Mouse (Mus musculus) gastrocnemius, adult 2 months (tissue): ENCODE data around the gene Wnt2b. TPM values are rescaled to one million over a fixed set of nuclear protein-coding genes. Genes with fewer than 3 reads are reported as not detected.

Source experiments
- DNase-seq: peaks from one replicate; pipeline ENCODE4 v3.0.0; 2022
- H3K27ac ChIP-seq: fragments of 200-600 bp; 2 replicates; pipeline ENCODE4 v1.8.1; 2022; ENCODE audit warnings: mild to moderate bottlenecking
- H3K4me3 ChIP-seq: fragments of 200-600 bp; 2 replicates; pipeline ENCODE4 v1.8.1; 2022; ENCODE audit warnings: mild to moderate bottlenecking, moderate library complexity
- CTCF ChIP-seq: fragments of 200-600 bp; IDR thresholded peaks from 2 replicates; pipeline ENCODE4 v1.8.1; 2022; ENCODE audit warnings: antibody characterized with exemption, mild to moderate bottlenecking, moderate library complexity
- intact Hi-C: fragments of 180-260 bp; cut with DNase I; formaldehyde crosslinking; loops from one replicate; pipeline ENCODE4 v1.15.1; 2025
- total RNA-seq, 2 experiments: library from RNA; stranded (reverse); gene quantifications; 2 replicates each; pipeline ENCODE4 v1.2.3; 2021

Gene Wnt2b
- total RNA-seq, 2 experiments from 2014 or later, result 0.13 to 0.31 TPM

DNA sequence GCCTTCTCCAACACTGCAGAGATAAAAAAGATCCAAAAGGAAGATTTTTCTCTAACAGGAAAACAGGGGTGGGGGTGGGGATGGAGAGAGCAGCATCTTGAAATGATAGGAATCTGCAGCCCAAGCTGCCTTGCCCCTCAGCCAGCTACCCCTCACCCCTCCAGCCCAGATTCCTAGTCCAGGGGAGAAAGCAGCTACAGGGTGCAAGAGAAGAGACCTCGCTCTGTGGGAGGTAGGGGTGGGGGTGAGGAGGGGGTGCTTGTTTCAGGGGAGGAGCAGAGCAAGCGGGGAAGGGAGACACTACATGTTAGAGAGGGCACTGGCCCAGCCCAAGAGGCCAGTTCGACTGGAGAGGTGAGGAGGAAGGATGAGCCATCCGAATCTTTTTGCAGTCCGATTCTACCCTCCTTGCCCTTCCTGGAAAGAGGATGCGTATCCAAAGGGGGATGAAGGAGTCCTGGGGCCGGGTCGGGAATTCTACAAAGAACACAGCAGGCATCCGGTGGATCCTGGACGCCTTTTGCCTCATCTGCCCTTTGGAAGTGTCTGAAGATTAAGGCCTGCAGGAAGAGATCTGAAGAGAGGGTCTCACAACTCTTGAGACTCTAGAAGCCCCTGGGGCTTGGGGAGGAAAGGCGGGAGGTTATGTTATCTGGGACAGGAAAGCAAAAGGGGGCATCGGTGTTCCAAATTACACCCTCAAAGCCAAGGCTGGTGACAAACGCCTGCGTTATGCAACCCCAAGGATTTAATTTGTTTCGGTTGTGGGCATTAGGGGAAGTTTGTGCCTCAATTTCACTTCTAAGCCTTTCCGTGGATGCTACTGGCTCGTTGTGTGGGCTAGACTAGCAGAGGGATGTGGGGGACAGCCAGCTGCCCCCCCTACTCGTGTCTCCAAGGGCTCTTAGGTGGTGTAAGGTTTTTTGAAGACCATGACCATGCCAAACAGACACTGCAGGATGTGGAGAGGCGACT lies 1.4 kb downstream of the Wnt2b start:
- no peak for TF ChIP-seq CTCF
- H3K4me3 ChIP-seq, result no peak overlapping the region
- no peak overlapping the region for H3K27ac ChIP-seq
- intact Hi-C loops, result no loop called here
- no peak for DNase-seq

DNA sequence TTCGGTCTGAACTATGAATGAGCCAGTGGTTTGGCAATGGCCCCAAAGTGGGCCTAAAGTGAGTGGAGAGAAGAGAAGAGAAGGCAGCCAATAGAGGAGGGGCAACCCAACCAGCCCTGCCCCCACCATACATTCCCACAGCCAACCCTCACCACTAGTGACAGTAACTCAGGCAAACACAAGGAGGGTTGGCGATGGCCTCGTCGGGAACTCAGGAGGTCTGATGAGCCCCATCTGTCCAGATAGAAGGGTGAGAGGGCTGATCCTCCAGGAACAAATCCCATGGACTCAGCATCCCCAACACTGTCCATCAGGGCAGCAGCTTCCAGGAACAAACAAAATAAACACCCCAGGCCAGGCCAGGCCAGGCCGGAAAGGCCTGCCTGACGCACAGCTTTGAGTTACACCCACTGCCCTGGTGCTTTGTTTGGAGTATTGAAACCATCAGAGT lies 5.6 kb downstream of the Wnt2b start:
- TF ChIP-seq CTCF, result no peak
- no peak overlapping the region for H3K27ac ChIP-seq
- no peak for DNase-seq
- no peak overlapping the region for H3K4me3 ChIP-seq
- intact Hi-C loops, result no loop called here

DNA sequence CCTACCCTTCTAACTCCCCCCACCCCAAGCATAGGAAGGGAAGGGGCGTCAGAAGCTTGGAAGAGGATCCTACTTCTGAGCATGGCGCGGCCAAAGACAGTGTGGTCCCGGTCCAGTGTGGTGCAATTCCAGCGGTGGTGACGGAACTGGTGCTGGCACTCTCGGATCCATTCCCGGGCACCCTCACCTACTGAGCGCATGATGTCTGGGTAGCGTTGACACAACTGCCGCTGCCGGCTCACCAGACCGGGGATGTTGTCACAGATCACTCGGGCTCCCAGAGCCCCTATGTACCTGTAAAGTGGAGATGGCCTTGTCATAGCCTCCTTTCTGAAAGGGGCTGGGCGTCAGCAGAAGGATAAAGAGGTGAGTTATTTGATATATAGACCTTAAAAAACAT lies 7.2 kb downstream of the Wnt2b start:
- H3K27ac ChIP-seq, result no peak overlapping the region
- H3K4me3 ChIP-seq, result no peak overlapping the region
- no peak for DNase-seq
- intact Hi-C loops, result no loop called here
- TF ChIP-seq CTCF, result no peak

DNA sequence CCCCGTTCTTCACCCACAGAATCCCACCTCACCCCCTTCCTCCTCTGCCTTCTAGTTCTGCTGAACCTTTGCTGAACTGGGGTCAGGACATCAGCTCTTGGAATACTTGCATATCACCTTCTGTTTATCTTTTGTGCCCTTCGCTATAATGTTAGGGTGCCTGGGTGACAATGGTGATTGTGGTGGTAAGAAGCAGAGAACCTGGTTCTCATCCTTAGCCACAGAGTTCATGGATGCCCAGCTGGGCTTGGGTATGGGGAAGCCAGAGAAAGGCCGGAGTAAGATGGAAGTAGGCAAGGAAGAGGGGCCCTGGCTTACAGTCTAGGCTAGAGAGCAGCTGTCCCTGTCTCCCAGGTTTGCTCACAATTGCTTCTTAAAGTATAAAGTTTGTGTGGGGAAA lies 7.6 kb downstream of the Wnt2b start:
- Histone ChIP-seq H3K27ac (no peak overlapping the region), H3K4me3 (no peak overlapping the region)
- DNase-seq, result no peak
- intact Hi-C loops, result no loop called here
- no peak for TF ChIP-seq CTCF

DNA sequence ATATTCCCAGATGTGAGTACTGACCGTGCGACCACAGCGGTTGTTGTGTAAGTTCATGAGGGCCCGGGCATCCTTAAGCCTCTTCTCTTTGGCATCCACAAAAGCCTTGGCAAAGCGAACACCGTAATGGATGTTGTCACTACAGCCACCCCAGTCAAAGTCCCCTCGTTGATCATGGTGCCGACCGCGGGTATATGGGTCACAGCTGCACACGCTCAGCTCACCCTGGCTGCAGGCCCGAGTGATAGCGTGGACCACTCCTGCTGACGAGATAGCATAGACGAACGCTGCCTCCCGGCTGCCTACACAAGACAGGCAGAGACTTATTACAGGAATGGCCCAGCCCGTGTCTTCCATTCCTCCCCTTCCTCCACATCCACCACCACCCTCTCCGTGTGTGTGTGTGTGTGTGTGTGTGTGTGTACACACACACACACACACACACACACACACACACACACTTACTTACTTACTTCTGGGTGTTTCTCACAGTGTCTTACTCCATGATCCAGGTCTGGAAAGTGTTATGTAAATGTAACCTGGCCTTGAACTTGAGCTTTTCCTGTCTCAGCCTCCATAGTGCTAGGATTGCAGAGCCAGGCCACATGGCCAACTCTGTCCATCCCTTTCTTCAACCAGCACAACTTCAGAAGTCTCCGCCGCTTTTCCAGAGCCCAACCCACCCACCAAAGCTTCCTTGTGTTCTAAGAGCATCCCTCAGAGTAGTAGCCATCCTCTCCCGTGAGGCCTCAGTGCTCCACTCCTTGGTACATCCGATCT lies 8.6 kb downstream of the Wnt2b start:
- intact Hi-C loops, result no loop called here
- no peak for TF ChIP-seq CTCF
- Histone ChIP-seq H3K27ac (no peak overlapping the region), H3K4me3 (no peak overlapping the region)
- no peak for DNase-seq

DNA sequence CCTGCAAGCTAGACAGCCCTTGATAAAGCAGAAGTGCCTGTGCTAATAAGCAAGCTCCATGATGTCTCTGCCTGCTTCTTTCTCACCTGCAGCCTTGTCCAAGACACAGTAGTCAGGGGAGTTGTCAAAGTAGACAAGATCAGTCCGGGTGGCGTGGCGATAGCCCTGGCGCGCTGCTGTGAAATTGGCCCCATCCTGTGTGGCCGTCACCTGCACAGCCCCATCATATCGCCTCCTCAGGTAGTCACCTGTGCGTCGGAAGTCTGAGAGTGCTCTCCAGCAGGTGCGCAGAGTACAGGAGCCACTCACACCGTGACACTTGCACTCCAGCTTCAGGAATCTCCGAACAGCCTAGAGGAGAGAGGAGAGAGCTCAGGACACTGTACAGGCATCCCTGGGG lies 10.8 kb downstream of the Wnt2b start:
- intact Hi-C loops, result no loop called here
- no peak for DNase-seq
- Histone ChIP-seq H3K27ac (no peak overlapping the region), H3K4me3 (no peak overlapping the region)
- TF ChIP-seq CTCF, result no peak

DNA sequence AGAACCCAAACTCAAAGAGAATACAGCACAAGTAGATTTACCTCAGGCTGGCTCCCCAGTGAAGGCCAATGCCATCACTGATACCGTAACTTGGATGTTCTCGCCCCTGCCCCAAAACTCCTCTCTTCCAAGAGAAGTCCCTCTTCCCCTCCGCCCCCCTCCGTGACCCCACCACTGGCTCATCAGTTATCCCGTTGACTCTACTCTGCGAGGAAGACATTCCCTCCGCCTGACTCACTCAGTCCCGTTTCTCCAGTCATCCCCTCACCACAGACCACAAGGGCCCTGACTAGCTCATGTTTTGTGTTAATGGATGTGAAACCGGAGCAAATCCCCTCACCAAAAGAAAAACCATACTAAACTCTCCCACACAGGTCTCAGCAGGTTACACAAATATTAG lies 16.8 kb downstream of the Wnt2b start:
- intact Hi-C loops, result no loop called here

DNA sequence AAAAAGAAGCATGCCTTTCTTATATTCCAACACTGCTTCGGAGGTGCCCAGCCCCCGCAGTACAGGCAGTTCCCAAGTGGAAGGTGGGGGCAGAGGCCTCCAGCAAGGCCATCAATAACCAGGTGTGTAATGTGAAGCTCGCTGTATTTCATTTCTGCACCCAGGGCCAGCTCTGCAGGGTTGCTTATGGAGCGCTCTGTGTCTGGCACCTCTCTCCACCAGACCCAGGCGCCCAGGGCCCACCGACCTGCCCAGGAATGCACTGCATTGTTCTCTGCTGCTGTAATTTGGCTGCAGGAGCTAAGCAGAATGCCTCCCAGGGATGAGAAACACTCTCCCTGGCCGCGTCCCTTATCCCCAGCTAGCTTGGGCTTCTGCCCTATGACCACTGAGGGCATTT lies 18.4 kb downstream of the Wnt2b start:
- no peak for DNase-seq
- TF ChIP-seq CTCF, result no peak
- intact Hi-C loops, result no loop called here
- H3K27ac ChIP-seq, result no peak overlapping the region
- no peak overlapping the region for H3K4me3 ChIP-seq

More for the DNA sequence above, 16.8 kb downstream of the Wnt2b start:
- Histone ChIP-seq H3K27ac (no peak overlapping the region), H3K4me3 (no peak overlapping the region)
- DNase-seq, result no peak
- TF ChIP-seq CTCF, result no peak

DNA sequence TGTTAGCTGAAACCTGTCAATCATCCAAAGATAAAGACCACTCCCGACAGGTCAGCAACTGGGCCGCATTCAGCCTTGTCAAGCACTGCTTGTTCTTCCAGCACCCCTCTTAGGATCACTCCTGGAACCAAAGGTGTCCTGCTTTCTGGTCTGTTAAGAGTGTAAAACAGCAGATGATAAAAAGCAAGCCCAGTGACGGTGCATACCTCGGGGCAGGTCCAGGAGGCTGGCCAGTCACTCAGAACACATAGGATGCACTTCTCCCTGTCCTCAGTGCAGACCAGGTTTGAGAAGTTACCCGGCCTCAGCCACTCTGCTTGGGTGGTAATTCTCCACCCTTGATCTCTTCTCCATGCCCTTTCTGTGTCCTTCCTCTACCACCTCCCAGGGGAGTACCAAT lies 19.0 kb downstream of the Wnt2b start:
- TF ChIP-seq CTCF, result no peak

DNA sequence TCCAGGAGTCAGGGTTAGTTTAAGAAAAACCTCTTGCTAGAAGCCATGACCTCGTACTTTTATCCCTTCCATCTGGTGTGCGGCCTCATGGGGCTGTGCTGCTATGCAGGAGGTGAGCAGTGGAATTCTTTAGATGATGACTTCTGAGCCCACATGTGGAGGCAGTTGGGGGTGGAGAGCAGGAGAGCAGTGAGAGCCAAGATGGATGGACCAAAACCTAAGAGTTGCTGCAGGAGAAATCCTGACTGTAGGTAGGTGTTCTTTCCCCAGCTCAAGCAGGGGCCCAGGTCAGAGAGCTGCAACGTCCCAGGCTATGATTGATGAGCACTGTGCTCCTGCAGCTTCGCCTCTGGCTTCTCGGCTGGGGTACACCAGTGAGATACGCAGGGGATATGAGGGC lies 21.0 kb downstream of the Wnt2b start:
- intact Hi-C loops, result no loop called here
- no peak overlapping the region for H3K4me3 ChIP-seq
- DNase-seq, result no peak
- H3K27ac ChIP-seq, result no peak overlapping the region
- TF ChIP-seq CTCF, result no peak

More for the DNA sequence above, 19.0 kb downstream of the Wnt2b start:
- intact Hi-C loops, result no loop called here
- no peak for DNase-seq
- H3K4me3 ChIP-seq, result no peak overlapping the region
- no peak overlapping the region for H3K27ac ChIP-seq

DNA sequence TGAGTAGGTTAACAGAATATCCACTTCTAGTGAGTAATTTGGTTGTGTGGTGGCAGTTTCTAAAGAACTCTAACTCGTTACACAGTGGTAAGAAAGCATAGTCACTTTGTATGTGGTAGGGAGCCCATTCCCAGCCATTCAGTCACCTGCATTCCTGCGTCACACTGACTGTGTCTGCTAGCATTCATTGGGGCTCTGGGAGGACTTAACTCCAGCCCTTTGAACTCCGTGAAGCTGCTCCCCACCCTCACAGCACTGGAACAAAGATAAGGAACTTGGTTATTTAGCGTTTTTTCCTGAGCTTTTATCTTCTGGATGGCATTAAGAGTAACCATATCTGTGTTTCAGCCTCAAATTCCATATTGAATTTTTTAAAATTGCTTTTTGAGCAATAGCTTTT lies 23.4 kb downstream of the Wnt2b start:
- DNase-seq, result no peak
- Histone ChIP-seq H3K27ac (no peak overlapping the region), H3K4me3 (no peak overlapping the region)
- no peak for TF ChIP-seq CTCF
- intact Hi-C loops, result no loop called here

DNA sequence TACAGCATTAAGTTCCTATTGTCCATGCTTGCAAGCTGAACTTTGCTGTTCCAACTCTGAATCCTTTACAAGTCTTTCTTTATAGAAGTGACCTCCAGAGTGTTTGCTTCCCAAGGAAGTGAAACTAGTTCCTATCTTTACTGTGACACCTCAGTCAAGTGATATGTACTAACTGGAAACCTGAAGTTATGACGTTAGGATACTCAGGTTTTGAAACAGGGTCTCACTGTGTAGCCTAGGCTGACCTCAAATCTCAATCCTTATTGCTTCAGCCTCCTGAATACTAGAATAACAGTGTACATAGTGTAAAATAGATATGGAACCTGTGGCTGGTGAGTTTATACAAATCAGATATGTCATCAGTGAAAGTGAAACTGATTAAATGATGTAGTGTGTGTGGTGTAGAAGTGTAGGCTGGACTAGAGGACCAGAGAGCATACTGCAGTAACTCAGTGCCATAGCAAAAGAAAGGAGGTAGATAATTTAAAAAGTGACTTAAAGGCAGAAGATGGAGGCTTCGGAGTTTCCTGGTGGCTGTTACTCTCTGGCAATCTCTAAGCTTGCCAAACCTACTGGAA lies 23.9 kb downstream of the Wnt2b start:
- TF ChIP-seq CTCF, result no peak
- Histone ChIP-seq H3K27ac (no peak overlapping the region), H3K4me3 (no peak overlapping the region)
- DNase-seq, result no peak
- intact Hi-C loops, result no loop called here

DNA sequence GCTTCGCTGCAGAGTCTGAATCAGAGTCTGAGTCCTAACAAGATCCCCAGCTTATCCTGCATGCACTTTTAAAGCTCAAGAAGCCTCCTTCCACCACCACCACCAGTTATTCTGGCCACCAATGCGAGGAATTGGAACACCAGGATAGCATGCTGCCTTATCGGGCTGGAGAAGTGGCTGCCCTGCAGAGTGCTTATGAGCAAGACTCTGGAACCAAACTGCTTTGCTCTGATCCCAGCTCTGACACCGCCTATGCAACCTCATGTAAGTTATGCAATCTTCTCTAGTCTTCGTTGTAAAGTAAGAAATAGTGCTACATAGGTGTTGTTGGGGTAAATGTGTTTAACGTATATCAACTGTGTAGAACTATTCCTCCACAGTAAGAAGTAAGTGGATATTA lies 32.3 kb downstream of the Wnt2b start:
- TF ChIP-seq CTCF, result no peak
- intact Hi-C loops, result no loop called here
- Histone ChIP-seq H3K4me3 (no peak overlapping the region), H3K27ac (no peak overlapping the region)
- no peak for DNase-seq
